8 mouse cellular contexts compared by ENCODE assay signal in genomic region chr11:98747804-98748505, GRCm38 (mm10). TPM values are rescaled to one million over a fixed set of nuclear protein-coding genes. Genes with fewer than 3 reads are reported as not detected.
DNase-seq lines count a peak whose midpoint lies in the region; ATAC-seq and TF ChIP-seq lines count a peak whose summit lies in the region.

No protein-coding gene starts in this region.

- peak overlapping the region; percentile 70 for H3K27ac ChIP-seq in thymus, adult 2 months (ENCODE audit: control insufficient read depth, insufficient read depth, low read length)
- peak overlapping the region; percentile 88 for H3K27ac ChIP-seq in heart, embryonic 12.5 days (ENCODE audit: poor library complexity, severe bottlenecking)
- H3K27ac ChIP-seq in liver, embryonic 12.5 days, result peak overlapping the region; percentile 95
- H3K27ac ChIP-seq in stomach, postnatal 0 days (replicated peaks), result peak overlapping the region; percentile 90

- ATAC-seq in heart, embryonic 12.5 days (ENCODE audit: insufficient number of reproducible peaks, low FRiP score), result no peak
- ATAC-seq in liver, embryonic 12.5 days, result no peak
- no peak for ATAC-seq in stomach, postnatal 0 days (ENCODE audit: low FRiP score, low TSS enrichment)

- H3K4me3 ChIP-seq in thymus, adult 2 months (ENCODE audit: control insufficient read depth, insufficient read depth, low read length), result no peak overlapping the region
- 0 out of 2 replicates have a peak overlapping the region, but pooled peaks have one; percentile 3 for H3K4me3 ChIP-seq in heart, embryonic 12.5 days
- peak overlapping the region; percentile 39; the same call in 1 of the 2 replicates for H3K4me3 ChIP-seq in liver, embryonic 12.5 days
- no peak overlapping the region; the same call in 1 of the 2 replicates for H3K4me3 ChIP-seq in stomach, postnatal 0 days (ENCODE audit: low read depth, low read length)

- peak overlapping the region; percentile 74 for H3K9ac ChIP-seq in heart, embryonic 12.5 days
- H3K9ac ChIP-seq in liver, embryonic 12.5 days, result peak overlapping the region; percentile 64
- peak overlapping the region; percentile 54 for H3K9ac ChIP-seq in stomach, postnatal 0 days (ENCODE audit: low read length)

- intact Hi-C loops in gastrocnemius, postnatal 14 days (cut with DNase I; ENCODE audit: low total_unique reads), result no loop called here

- no peaks in the 10 kb centered on the region for H3K9me3 ChIP-seq in heart, embryonic 12.5 days (replicated peaks)
- H3K9me3 ChIP-seq in liver, embryonic 12.5 days (replicated peaks), result no peaks in the 10 kb centered on the region
- H3K9me3 ChIP-seq in stomach, postnatal 0 days (ENCODE audit: control insufficient read depth, low read length), result no peaks in the 10 kb centered on the region

- WGBS in thymus, adult 2 months, result 16% methylated on average over 6 of the region's 6 CpGs
- WGBS in heart, embryonic 12.5 days, result 29% methylated on average over 6 of the region's 6 CpGs
- WGBS in liver, embryonic 12.5 days (ENCODE audit: insufficient replicate concordance), result 39% methylated on average over 6 of the region's 6 CpGs
- 23% methylated on average over 6 of the region's 6 CpGs for WGBS in stomach, postnatal 0 days

- H3K4me2 ChIP-seq in heart, embryonic 12.5 days, result peak overlapping the region; percentile 66
- H3K4me2 ChIP-seq in liver, embryonic 12.5 days, result peak overlapping the region; percentile 74
- peak overlapping the region; percentile 34 for H3K4me2 ChIP-seq in stomach, postnatal 0 days (replicated peaks; ENCODE audit: low read depth)

- no peak for TF ChIP-seq POLR2A in thymus, adult 2 months (IDR thresholded peaks at IDR 0.05; ENCODE audit: control insufficient read depth, extremely low read depth, insufficient read depth, low read length, poor library complexity)

- TF ChIP-seq CTCF in thymus, adult 2 months (IDR thresholded peaks at IDR 0.05; ENCODE audit: borderline replicate concordance, control insufficient read depth, extremely low read depth, insufficient read depth, low read length, poor library complexity), result no peak
- no peak for TF ChIP-seq CTCF in stomach, postnatal 0 days (IDR thresholded peaks at IDR 0.05; ENCODE audit: low read depth)

- H3K36me3 ChIP-seq in thymus, adult 2 months (ENCODE audit: control insufficient read depth, insufficient read depth, low read length), result no peaks in the 10 kb centered on the region
- H3K36me3 ChIP-seq in heart, embryonic 12.5 days, result no peaks in the 10 kb centered on the region
- peaks cover 5% of the 10 kb centered on the region; the same call in 1 of the 2 replicates for H3K36me3 ChIP-seq in liver, embryonic 12.5 days
- no peaks in the 10 kb centered on the region for H3K36me3 ChIP-seq in stomach, postnatal 0 days (ENCODE audit: control insufficient read depth, insufficient read depth, low read length)

- no peaks in the 10 kb centered on the region for H3K27me3 ChIP-seq in thymus, adult 2 months (ENCODE audit: control insufficient read depth, insufficient read depth, low read length)
- H3K27me3 ChIP-seq in heart, embryonic 12.5 days (replicated peaks), result no peaks in the 10 kb centered on the region
- H3K27me3 ChIP-seq in liver, embryonic 12.5 days (replicated peaks), result no peaks in the 10 kb centered on the region
- H3K27me3 ChIP-seq in stomach, postnatal 0 days (ENCODE audit: control insufficient read depth, insufficient read depth, low read length), result no peaks in the 10 kb centered on the region

- TF ChIP-seq EP300 in stomach, postnatal 0 days (optimal IDR thresholded peaks at IDR 0.05), result no peak

- peaks cover 67% of the 10 kb centered on the region for H3K4me1 ChIP-seq in thymus, adult 2 months (replicated peaks; ENCODE audit: control insufficient read depth, insufficient read depth, low read length)
- H3K4me1 ChIP-seq in heart, embryonic 12.5 days (replicated peaks), result peaks cover 100% of the 10 kb centered on the region
- peaks cover 100% of the 10 kb centered on the region for H3K4me1 ChIP-seq in liver, embryonic 12.5 days
- H3K4me1 ChIP-seq in stomach, postnatal 0 days (replicated peaks; ENCODE audit: control insufficient read depth, insufficient read depth), result peaks cover 63% of the 10 kb centered on the region

- peak; percentile 67 for DNase-seq in gastrocnemius, postnatal 25 days
- no peak for DNase-seq in gastrocnemius, postnatal 14 days
- no peak for DNase-seq in thymus, adult 2 months
- DNase-seq in thymus, adult 18-20 months, result no peak
- DNase-seq in stomach, postnatal 0 days (ENCODE audit: low spot score), result peak; percentile 25
- no peak for DNase-seq in right cerebral cortex, postnatal 36 days (ENCODE audit: low spot score in 2 of 2)

RNA-seq across cellular contexts. Expression of gene Thra, which starts 7.5 kb away (rescaled TPM):
- 10 to 100 TPM; 75.4 to 89.1 TPM for total RNA-seq in gastrocnemius, postnatal 25 days (2021)
- 100 to 1,000 TPM in 1 of 2 experiments, 10 to 100 TPM in 1; 91.8 to 106 TPM for total RNA-seq in gastrocnemius, postnatal 14 days (2021)
- 36.8 and 41.5 TPM in 2 replicates for polyA plus RNA-seq in thymus, adult 2 months (2012; rRNA removed)
- polyA plus RNA-seq in heart, embryonic 12.5 days (2016; fragmentation: Nextera tagmentation; extraction: Ambion mirVana), result 27.0 and 29.8 TPM in 2 replicates
- polyA plus RNA-seq in liver, embryonic 12.5 days (2016; fragmentation: Nextera tagmentation; extraction: Ambion mirVana), result 13.0 and 13.3 TPM in 2 replicates
- 24.0 and 24.5 TPM in 2 replicates for polyA plus RNA-seq in stomach, postnatal 0 days (2015; fragmentation: Nextera tagmentation; extraction: Ambion mirVana)

RNA-seq across cellular contexts. Expression of gene Med24, which starts 18.7 kb away (rescaled TPM):
- total RNA-seq in gastrocnemius, postnatal 25 days (2021), result 10 to 100 TPM; 42.7 to 46.9 TPM
- total RNA-seq in gastrocnemius, postnatal 14 days (2021), result 10 to 100 TPM; 40.3 to 42.0 TPM
- 179 and 196 TPM in 2 replicates for polyA plus RNA-seq in thymus, adult 2 months (2012; rRNA removed)
- polyA plus RNA-seq in heart, embryonic 12.5 days (2016; fragmentation: Nextera tagmentation; extraction: Ambion mirVana), result 45.9 and 48.1 TPM in 2 replicates
- 42.0 and 43.7 TPM in 2 replicates for polyA plus RNA-seq in liver, embryonic 12.5 days (2016; fragmentation: Nextera tagmentation; extraction: Ambion mirVana)
- polyA plus RNA-seq in stomach, postnatal 0 days (2015; fragmentation: Nextera tagmentation; extraction: Ambion mirVana), result 16.5 and 18.7 TPM in 2 replicates

RNA-seq across cellular contexts. Expression of gene Nr1d1, which starts 27.2 kb away (rescaled TPM):
- 100 to 1,000 TPM in 1 of 2 experiments, 10 to 100 TPM in 1; 98.0 to 119 TPM for total RNA-seq in gastrocnemius, postnatal 25 days (2021)
- total RNA-seq in gastrocnemius, postnatal 14 days (2021), result 10 to 100 TPM; 27.3 to 64.6 TPM
- polyA plus RNA-seq in thymus, adult 2 months (2012; rRNA removed), result 34.4 and 37.7 TPM in 2 replicates
- 6.4 TPM in 2 replicates for polyA plus RNA-seq in heart, embryonic 12.5 days (2016; fragmentation: Nextera tagmentation; extraction: Ambion mirVana)
- polyA plus RNA-seq in liver, embryonic 12.5 days (2016; fragmentation: Nextera tagmentation; extraction: Ambion mirVana), result 1.3 and 1.4 TPM in 2 replicates
- polyA plus RNA-seq in stomach, postnatal 0 days (2015; fragmentation: Nextera tagmentation; extraction: Ambion mirVana), result 7.5 and 7.9 TPM in 2 replicates

RNA-seq across cellular contexts. Expression of gene Csf3, which starts 46.9 kb away (rescaled TPM):
- not detected for total RNA-seq in gastrocnemius, postnatal 25 days (2021)
- total RNA-seq in gastrocnemius, postnatal 14 days (2021), result not detected
- polyA plus RNA-seq in thymus, adult 2 months (2012; rRNA removed), result 0.14 and 0.22 TPM in 2 replicates
- polyA plus RNA-seq in heart, embryonic 12.5 days (2016; fragmentation: Nextera tagmentation; extraction: Ambion mirVana), result not detected in 2 replicates
- polyA plus RNA-seq in liver, embryonic 12.5 days (2016; fragmentation: Nextera tagmentation; extraction: Ambion mirVana), result not detected in 2 replicates
- polyA plus RNA-seq in stomach, postnatal 0 days (2015; fragmentation: Nextera tagmentation; extraction: Ambion mirVana), result 0.08 and 0.11 TPM in 2 replicates

RNA-seq across cellular contexts. Expression of gene Msl1, which starts 47.4 kb away (rescaled TPM):
- total RNA-seq in gastrocnemius, postnatal 25 days (2021), result 10 to 100 TPM; 51.3 to 63.6 TPM
- total RNA-seq in gastrocnemius, postnatal 14 days (2021), result 10 to 100 TPM; 49.0 to 55.3 TPM
- polyA plus RNA-seq in thymus, adult 2 months (2012; rRNA removed), result 50.3 and 66.0 TPM in 2 replicates
- 20.3 and 21.4 TPM in 2 replicates for polyA plus RNA-seq in heart, embryonic 12.5 days (2016; fragmentation: Nextera tagmentation; extraction: Ambion mirVana)
- polyA plus RNA-seq in liver, embryonic 12.5 days (2016; fragmentation: Nextera tagmentation; extraction: Ambion mirVana), result 11.5 and 11.7 TPM in 2 replicates
- polyA plus RNA-seq in stomach, postnatal 0 days (2015; fragmentation: Nextera tagmentation; extraction: Ambion mirVana), result 11.3 and 13.8 TPM in 2 replicates

Comparison
In these comparisons a context has a peak if more than half of its experiments do, and no peak if none do; other contexts are left out.
1. DNase-seq: peak in gastrocnemius, postnatal 25 days (single experiment) and stomach, postnatal 0 days (single experiment); none in gastrocnemius, postnatal 14 days (single experiment), thymus, adult 2 months (single experiment), thymus, adult 18-20 months (0 of 2) and right cerebral cortex, postnatal 36 days (0 of 2).
2. H3K4me3 ChIP-seq: peak in heart, embryonic 12.5 days (single experiment) and liver, embryonic 12.5 days (single experiment); none in thymus, adult 2 months (single experiment) and stomach, postnatal 0 days (single experiment).
3. Peak in every context shown above with its lines, with median percentiles within 50 percentile points of each other: H3K27ac ChIP-seq, H3K4me2 ChIP-seq and H3K9ac ChIP-seq.